Mouse (Mus musculus) adrenal gland, postnatal 36 days (tissue): ENCODE measurements around the gene Dlk2. TPM values are rescaled to one million over a fixed set of nuclear protein-coding genes. Genes with fewer than 3 reads are reported as not detected.
A peak's percentile ranks its signal among the peaks of the same experiment; 100 is the strongest.

Experiments used
- DNase-seq, 2 experiments: peaks; one replicate each; pipeline ENCODE4 v3.0.0; 2021; ENCODE audit warnings: mixed read lengths in 1 of 2
- total RNA-seq, 2 experiments: library from RNA; stranded (reverse); gene quantifications; 2 replicates each; pipeline ENCODE4 v1.2.3; 2021

Gene Dlk2
- total RNA-seq, 2 experiments from 2014 or later = 0.33 TPM; not detected in 1

DNA sequence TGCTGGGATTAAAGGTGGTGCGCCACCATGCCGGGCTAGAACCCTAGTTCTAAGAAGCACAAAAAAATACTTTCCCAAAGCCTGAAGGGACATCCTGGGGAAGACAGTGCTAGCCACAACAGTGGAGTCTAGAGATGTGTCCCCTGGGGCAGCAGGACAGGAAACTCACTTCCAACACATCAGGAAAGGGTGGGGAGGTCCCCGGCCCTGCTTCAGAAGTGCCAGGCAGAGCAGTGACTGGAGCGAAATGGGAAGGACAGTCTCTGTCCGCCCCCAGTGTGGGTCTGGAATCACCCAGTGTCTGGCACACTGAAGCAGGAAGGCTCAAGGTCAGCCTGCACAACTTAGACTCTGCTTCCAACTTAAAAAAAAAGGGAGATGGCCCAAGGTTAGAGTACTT is 24.5 kb upstream of the Dlk2 start:
- DNase-seq = peak; percentile 67 to 78

DNA sequence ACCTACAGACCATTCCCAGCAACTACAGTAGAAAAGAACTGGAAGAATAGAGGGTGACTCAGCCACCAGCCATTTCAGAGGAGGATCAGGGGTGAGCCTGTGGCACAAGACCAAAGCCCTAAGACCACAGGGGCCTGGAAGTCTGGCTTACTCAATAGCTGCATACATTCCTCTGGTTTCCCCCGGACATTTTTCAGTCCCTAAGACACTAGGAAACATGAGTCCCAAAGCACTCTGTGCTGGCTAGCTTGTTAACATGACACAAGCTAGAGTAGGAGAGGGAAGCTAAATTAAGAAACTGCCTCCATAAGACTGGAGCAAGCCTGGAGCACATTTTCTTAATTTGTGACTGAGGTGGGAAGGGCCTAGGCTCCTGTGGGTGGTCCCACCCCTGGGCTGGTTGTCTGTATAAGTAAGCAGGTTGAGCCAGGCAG is 23.4 kb upstream of the Dlk2 start:
- peak; percentile 37 to 46 for DNase-seq

DNA sequence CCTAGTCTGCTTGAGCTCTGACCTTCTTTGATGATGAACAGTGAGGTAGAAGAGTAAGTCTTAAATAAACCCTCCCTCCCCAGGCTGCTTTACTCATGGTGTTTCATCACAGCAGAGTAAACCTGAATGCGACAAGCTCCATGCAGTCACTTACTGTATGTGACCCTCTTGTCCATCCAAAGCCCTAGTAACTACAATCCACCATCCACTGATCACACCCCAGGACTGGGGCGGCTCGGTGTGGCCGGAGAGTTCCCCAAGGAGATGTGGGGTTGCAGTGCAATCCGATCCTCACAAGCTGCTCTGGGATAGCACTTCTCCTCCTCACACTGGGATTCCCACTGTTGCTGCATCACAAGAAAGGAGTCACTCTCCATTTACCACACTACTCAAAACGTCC is 22.8 kb upstream of the Dlk2 start:
- DNase-seq = no peak

DNA sequence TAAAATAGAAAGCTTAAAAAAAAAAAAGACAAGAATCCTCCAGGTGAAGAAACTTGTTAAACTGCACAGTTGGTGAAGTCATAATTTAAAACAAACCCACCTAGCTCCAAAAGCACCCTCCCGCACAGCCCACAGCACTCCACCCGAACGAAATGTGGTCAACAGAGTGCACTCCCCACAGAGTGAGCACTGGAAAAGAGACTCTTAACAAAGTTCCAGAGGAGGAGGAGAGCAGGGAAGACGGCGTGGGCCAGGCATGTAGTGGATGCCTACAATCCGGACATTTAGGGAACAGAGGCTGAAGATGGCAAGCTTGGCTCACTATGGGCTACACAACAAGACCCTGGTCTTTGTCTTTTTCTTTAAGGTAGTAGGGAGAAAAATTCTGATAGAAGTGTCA is 22.2 kb upstream of the Dlk2 start:
- no peak for DNase-seq

DNA sequence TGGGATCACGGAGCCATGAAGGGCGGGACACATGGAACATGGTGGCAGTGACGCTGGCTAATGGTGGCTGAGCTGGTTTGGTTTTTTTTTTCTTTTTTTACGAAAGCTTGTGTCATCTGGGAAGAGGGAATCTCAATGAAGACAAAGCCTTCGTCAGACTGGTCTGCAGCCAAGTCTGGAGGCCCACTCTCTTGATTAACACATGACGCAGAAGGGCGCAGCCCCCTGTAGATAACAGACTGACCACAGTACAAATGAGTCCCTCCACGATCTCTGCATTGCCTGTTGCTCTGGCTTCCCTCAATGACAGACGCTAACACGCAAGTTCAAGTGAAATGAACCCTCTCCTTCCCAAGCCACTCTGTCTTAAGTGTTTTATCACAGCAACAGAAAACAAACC is 21.7 kb upstream of the Dlk2 start:
- no peak for DNase-seq

DNA sequence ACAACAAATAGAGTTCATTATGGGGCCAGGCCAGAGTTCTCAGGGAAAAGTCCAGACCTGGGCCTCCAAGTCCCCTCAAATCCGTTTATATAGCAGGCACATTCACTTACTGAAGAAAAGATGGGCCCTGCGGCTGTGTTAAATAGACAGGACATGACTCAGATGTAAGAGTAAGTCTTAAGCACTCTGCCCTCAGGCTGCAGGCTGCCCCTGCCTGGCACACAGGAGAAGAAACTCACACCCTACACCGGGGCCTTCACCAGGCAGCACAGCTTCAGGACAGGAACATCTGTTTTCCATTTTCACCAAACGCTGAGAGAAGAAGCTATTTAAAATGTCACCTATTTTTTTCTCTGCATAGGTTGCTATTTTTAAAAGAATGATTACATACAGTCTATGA is 19.6 kb upstream of the Dlk2 start:
- peak; percentile 34 to 43 for DNase-seq

DNA sequence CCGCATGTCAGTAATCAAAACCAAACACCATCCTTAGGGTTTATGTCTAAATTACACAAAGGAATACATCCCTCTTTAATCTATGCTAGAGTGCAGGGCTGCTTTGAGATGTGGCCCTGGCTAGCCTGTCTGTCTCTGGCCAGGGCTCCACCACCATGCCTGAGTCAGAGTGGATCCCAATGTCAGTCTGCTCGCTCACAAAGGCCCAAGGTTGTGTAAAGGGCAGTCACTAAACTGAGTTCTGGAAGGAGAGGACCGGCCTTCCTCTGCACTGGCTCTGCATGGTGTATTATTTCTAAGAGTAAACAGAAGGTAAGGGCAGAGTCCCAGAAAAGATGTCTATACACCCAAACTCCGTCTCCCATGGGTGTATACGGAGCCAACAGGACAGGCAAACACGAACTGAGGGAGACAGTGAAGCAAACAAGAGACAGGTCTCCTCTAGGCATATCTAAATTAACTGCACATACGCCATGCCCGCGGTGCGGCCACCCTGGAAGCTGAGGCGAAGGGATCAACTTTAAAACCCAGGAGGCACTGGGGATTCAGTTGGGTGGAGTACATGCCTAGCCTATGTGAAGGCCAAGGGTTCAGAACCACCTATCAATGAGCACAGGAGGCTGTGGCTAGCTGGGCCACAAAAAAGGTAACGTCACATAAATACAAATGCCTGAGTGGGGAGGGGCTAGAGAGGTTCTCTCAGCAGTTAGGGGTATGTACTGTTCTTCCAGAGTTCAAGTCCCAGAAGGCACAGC is 19.0 kb upstream of the Dlk2 start:
- DNase-seq = peak; percentile 69 to 80

DNA sequence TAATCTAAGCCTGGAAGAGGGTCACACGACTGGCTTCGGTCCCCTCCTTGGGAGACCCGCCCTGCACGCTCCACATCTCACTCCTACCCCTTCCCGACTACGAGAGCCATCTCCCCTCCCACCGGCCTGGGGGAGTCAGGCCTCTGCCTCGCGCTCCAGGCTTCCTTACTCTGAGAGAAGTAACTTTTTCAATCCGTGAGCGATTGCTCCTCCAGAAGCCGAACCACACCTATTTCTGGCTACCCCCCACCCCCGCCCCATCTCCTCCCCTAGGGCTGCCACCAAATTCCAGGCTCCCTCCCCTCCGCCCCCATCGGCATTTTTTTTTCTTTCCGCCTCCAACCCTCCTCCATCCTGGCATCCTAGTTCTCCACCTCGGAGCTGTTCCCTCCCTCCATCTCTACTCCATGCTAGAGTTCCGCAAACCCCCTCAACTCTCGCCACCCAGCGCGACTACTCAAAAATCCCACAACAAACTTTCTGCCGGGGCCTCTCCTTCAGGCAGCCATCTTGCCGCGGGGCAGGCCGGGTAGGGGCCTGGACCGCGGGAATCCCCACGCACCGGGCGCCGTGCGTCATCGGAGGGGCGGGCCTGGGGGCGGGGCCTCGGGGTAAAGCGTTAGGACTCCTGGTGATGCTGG is 14.6 kb upstream of the Dlk2 start, which contains the start of gene Tjap1:
Gene Tjap1, minus strand, starts transcription at position 544 of the 641 bp plus-strand sequence.
- DNase-seq = peak; percentile 93 to 96

DNA sequence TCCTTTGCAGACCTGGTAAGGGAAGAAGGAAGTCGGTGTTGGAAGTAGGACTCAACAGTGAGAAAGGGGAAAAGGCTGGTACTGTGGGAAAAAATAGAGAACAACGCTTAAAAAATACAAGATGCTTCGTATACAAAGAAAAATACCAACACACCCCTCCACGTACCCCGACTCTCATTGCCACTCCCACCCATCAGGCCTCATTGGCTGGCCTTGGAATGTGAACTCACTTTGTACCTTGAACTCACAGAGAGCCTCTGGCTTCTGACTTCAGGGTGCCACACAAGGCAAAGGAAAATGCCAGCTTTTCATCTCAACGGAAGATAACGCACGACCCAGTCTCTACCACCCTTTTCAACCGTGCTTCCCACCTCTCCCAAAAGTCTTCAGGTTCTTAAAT is 14.1 kb upstream of the Dlk2 start:
- DNase-seq = no peak

DNA sequence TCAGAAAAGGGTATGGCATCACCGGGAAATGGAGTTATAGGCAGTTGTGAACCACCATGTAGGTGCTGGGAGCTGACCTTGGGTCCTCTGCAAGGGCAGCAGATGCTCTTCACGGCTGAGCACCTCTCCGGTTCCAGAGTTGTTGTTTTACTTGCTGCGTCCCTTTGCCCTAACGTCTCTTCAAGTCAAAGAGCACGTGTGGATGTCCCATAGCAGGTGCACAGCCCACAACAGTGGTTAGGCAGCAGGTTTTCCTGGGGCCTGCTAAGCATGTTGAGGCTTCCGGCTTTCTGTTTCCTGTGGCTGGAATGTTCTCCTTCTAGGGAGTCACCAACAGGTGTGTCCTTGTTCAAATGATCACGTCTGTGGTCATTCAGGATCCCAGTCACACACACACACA is 13.3 kb upstream of the Dlk2 start:
- no peak for DNase-seq

DNA sequence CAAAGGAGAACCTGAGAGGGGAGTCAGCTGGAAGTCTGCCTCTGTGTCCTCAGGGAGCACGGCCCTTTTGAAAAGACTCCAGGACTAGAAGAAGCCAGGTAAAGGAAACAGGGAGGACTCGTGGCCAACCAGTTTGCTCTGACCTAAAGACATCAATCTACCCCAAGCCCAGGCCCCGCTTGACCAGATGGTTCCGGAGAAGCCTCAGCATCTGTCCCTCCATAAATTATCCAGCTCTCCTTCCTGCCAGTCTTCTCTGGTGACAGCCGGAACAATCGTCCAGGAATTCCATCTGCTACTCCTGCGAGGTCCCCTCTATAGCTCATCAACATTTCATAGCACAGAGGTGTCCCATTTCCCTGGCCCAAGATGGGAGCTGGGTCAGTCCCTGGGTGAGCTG is 12.6 kb upstream of the Dlk2 start:
- DNase-seq = no peak

DNA sequence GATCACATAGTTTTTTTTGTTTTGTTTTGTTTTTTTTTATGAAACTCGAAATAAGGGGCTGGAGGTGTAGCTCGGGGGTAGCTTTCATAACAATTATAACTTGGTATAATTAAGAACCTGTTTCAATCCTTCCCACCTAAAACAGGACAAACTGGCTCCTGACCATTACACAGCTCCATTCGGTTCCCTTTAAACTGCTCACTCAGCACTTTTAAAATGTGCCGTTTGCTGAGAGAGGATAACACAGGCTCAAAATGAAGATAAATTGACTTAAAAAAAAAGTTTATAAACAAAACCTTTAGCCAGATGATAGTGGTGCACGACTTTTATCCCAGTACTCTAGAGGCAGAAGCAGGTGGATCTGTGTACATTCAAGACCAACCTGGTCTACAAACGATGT is 11.8 kb upstream of the Dlk2 start:
- DNase-seq = no peak

DNA sequence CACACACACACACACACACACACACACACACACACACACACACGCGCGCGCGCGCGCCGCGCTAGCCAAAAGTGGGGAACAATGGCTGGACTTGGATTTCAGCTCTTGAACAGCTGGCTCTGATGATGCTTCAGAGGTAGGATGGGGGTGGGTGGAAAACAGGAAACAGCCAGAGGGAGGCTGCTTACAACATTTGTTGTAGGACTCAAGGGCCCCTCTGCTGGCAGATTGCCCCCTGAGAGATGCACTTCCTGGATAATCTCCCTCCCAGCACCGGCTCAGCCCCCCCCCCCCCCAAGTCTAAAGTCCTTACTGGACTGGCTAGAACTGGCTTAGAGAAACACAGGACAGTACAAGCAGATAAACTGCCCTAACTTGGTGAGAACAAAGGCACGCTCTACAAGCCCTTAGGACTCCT is 9.5 kb upstream of the Dlk2 start:
- peak; percentile 49 to 64 for DNase-seq

DNA sequence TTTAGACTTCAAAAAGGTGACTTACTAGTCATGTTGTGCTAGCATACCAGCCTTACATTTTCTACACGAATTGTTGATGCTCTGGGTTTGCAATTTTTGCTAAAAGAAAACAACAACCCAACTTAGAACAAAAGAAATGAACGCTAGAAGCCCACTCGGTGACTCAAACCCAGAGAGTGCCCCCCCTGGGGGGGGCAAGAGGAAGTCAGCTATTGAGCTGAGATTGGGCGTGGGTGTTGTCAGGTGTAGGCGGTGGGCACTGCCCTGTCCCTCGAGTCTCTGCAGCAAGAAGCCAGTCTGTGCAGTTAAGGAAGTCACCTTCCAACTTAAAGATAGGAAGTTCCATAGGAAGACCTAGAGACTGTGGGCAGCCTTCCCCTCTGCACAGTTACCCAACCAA is 620 bp upstream of the Dlk2 start:
- DNase-seq = no peak

DNA sequence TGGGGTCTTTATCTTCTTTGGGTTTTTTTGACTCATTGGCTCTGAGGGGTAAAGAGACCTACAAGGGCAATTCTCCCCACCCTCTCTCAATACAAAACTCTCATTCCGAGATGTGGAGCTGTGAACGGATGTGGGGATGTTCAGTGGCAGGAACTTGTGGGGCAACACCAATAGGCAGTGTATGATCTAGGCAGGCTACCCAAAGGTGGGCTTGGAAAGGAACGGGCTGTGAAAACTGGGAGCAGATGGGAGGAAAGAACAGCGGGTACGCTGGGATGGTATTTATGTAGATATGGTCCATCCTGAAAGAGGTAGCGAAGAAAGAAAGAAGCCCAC is 225 bp upstream of the Dlk2 start:
- DNase-seq = no peak

DNA sequence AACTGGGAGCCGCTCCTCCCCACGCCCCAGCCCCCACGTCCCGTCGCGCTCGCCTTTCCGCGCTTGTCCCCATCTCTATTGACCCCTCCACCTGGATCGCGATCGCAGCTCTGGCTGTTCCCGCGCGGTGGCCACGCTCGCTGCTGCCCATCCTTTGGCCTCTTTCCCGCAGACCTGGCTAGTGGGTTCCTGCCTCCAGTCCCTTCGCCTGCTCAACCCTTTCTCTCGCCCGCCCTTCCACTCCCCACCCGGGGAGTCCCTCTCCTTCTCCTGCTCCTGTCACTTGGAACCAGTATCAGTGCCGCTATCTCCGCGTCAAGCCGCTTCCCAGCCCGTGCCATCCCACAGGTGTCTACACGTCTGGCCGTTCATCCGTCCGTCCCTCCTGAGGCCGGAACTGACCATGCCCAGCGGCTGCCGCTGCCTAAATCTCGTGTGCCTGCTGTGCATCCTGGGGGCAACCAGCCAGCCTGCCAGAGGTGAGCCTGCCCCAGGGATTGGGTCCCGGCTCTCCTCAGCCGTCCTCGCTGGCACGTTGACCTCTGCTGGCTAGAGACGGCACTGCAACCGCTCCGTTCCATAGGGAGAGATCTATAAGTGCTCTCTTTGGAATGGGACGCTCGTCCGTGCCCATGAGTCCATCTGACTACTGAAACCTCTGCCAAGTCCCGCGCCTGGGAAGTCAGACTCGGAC is 1.1 kb downstream of the Dlk2 start:
- peak; percentile 88 to 91 for DNase-seq

DNA sequence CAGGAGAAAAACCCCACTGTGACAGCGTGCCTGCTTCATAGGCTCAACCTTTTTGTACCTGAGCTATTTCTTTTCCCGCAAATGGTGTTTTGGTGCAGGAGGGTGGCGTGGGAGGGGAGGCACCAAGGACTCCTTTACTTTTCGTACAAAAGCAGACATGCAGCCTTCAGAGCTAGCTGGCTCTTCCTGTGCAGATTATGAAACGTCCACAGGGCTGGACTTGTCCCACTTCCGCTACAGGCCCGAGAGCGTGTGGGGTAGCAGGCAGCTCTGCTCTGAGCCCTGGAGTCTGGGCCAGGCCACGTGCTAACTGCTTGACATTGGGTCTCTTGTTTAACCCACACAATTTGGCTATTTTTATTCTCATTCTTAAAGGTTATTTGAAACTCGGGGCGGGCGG is 4.7 kb downstream of the Dlk2 start:
- DNase-seq = peak in 1 of 2 experiments; percentile 23

DNA sequence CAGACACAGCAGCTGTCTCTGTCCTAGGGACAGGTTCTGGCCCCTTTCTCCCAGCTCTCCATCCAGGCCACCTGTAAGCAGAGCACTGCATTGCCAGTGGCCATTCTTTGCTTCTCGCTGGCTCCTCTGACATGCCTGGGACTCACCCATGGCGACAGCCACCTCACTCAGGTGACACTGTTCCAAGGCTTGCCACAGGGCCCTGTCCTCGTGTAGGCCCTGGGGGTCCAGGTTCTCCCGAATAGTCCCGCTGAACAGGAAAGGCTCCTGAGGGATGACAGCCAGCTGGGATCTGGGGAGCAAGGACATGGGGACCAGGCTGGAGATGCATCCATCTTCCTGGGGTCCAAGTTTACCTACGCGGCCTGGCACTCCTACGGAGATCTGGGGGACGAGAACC is 7.0 kb downstream of the Dlk2 start:
- no peak for DNase-seq

DNA sequence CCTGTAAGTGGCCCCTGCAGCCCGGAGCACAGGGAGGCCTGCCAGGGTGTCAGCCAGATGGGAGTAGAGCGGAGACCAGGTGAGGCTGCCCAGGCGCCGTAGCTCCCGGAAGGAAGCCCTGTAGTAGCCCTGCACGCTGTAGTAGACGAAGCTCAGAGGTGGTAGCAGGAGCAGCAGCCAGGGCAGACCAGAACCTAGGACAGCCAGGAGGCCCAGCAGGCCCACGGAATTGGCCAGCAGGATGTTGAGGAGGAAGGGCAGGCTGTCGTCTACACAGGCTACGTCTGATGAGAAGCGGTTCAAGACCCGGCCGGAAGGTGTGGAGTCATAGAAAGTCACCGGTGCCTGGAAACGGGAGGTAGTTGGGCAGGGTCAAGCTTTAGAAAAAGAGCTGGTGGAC is 9.7 kb downstream of the Dlk2 start:
- DNase-seq = no peak

DNA sequence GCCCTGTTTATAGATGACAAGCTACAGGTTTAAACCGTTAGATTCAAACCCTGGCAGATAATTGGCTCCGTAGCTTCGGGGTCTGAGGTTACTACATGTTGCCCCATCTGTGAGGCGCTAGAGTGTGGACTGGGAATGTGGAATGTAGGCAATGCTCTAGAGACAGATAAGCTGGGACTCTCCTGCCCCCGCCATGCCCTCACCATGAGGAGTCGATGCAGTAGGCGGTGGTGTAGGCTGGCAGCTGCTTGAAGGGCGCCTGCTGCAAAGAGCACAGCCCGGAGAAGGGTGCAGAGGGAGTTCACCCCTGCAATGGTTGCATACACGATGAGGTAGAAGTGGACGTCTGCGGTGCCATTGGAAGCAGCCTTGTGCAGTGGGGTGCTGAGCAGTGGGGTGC is 12.6 kb downstream of the Dlk2 start:
- DNase-seq = no peak

DNA sequence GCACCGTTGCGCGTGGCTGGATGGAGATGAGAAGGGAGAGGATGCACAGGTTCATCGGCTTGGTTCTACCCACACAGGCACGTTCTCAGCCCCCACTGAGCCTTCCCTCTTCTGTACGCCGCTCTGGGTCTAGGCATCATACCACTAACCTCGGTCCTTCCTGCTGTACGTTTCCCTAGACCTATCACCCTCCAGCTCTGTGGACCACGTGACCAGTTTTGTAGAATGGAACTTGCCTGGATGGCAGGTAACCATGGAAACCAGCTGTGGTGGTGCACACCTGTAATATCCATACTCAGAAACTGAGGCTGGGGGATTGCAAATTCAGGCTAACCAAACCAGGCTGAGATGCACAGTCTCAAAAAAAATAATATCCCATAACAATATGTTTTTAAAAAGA is 13.3 kb downstream of the Dlk2 start:
- DNase-seq = no peak

DNA sequence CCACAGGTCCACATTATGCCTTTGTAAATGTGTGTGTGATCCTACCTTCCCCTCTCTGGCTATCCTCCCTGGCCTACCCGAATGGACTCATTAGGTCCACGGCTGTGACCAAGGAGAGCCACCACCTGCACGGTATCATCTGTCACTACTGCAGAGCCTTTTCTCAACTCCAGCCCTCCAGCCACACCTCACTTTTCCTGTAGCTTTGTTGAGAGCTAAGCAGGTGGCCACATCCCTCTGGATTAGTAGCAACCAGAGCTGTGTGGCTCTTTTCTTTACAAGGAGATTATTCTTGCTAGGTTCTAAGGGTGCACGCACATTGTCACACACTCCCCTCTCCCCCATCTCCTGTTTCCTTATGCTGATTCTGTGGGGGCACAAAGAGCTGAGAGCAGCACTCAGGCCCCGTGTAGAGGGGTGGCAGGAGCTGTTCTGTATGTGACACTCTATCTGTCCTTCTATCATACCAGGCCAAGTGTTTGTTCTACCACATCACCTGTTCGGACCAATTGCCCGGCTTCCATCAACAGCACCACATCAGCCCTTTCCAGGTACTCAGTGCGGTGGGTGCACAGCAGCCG is 16.0 kb downstream of the Dlk2 start:
- DNase-seq = no peak

DNA sequence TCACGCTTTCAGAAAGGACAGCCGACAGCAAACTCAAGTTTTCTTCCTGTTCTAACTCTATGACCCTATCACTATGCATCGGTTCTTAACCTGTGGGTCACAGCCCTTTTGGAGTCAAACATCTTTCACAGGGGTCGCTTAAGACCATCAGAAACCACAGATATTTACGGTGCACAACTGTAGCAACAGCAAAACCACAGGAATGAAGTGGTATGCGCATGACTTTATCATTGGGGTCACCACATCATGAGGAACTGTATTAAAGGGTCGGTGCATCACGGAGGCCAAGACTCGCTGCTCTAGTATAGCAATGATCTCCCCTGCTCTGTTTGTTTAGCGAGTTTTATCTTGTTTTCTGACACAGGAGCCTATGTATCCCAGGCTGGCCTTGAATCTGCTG is 18.6 kb downstream of the Dlk2 start:
- DNase-seq = no peak
